Mouse (Mus musculus) forebrain, embryonic 10.5 days (tissue): ENCODE data around the gene Adam1a. TPM values are rescaled to one million over a fixed set of nuclear protein-coding genes. Genes with fewer than 3 reads are reported as not detected.

ENCODE experiments used
- DNase-seq: peaks from one replicate; pipeline ENCODE4 v3.0.0-alpha.2; 2017; ENCODE audit warnings: low spot score; ENCODE audit errors: extremely low spot score
- H3K27ac ChIP-seq: fragments of 300-500 bp; sonication (generic); 2 replicates; pipeline ENCODE4 v1.5.1; 2016; ENCODE audit warnings: mild to moderate bottlenecking
- H3K27me3 ChIP-seq: fragments of 300-500 bp; sonication (generic); 2 replicates; pipeline ENCODE4 v1.6.1; 2016; ENCODE audit warnings: mild to moderate bottlenecking; ENCODE audit not compliant: poor library complexity, severe bottlenecking
- H3K36me3 ChIP-seq: fragments of 300-500 bp; sonication (generic); replicated peaks from 2 replicates; pipeline ENCODE4 v1.6.1; 2016; ENCODE audit warnings: mild to moderate bottlenecking, moderate library complexity
- H3K4me1 ChIP-seq: fragments of 300-500 bp; sonication (generic); 2 replicates; pipeline ENCODE4 v1.6.1; 2016
- H3K4me3 ChIP-seq: fragments of 300-500 bp; sonication (generic); 2 replicates; pipeline ENCODE4 v1.5.1; 2016; ENCODE audit warnings: mild to moderate bottlenecking, moderate library complexity
- H3K9me3 ChIP-seq: fragments of 300-500 bp; sonication (generic); 2 replicates; pipeline ENCODE4 v1.6.1; 2016; ENCODE audit warnings: mild to moderate bottlenecking, moderate library complexity
- WGBS: fragments of 180-500 bp; shearing (Covaris S2); methylation state at CpG from one replicate; pipeline ENCODE4 v1.1.7; 2016; 5-methylcytosine and 5-hydroxymethylcytosine counted together
- polyA plus RNA-seq: library from polyadenylated mRNA; unstranded; fragments of >200 nt; fragmentation: Nextera tagmentation; extraction: Ambion mirVana; gene quantifications from 2 replicates; pipeline ENCODE4 v1.2.1, GENCODE M21; 2016

Adam1a gene
- polyA plus RNA-seq: 1.1 TPM in 2 replicates

DNA sequence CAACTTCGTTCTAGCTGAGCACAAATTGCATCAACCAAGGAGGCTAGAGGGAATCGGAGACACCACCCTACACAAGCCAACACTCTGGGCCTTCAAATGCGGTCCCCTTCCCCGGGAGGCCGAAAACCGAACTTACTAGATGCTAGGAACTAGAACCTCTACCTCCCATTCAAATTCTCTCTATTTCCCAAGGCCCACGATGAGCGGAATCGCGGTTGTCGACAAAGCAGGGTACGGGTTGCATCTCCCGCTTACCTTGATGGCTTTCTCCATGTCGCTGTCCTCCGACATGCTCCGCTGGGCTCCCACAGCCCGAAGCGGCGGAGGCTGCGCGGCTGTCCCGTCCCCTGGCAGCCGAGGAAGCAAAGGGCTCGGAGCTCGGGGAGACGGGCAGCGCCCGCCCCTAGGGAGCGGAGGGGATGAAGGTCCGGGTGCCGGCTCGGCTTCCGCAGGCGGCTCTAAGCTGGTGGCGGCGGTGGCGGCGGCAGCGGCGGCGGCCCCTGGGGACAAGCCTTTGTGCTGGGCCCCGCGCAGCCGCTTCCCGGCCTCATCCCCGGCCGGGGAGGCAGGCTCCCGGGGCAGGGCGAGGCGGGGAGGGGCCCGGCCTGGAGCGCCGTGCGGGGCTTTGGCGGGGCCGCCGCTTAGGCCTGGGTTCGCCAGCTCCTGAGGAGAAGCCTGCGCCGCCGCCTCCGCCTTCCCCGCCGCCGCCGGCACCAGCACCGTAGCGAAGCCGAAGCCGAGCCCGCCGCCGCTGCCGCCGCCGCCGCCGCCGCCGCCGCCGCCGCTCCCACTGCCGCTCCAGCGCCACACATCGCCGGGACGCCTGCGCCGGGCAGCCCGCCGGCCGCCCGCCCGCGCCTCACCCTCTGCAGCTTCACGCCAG lies at the start of gene Adam1a, which contains the start of gene Gm42878:
Gene Adam1a (minus strand): TSS at position 573 of the 883 bp plus-strand sequence.
Gene Gm42878 (minus strand): TSS at position 573 of the 883 bp plus-strand sequence.
- Histone ChIP-seq H3K9me3 (no peaks in the 10 kb centered on the region), H3K4me3 (peak within 1 kb of the TSS; percentile 100), H3K36me3 (peaks cover 4% of the 10 kb centered on the region), H3K27ac (peak within 1 kb of the TSS; percentile 99), H3K4me1 (peaks cover 34% of the 10 kb centered on the region), H3K27me3 (no peaks in the 10 kb centered on the region)
- peak; percentile 30 for DNase-seq
- 1% methylated on average over 92 of the region's 97 CpGs for WGBS

GRCm38 (mm10) chr5:121594714-121595313 lies 49.5 kb upstream of the Adam1a start:
- Histone ChIP-seq H3K4me1 (peaks cover 33% of the 10 kb centered on the region), H3K36me3 (no peaks in the 10 kb centered on the region), H3K4me3 (peak overlapping the region; percentile 86; the same call in 1 of the 2 replicates), H3K27me3 (peaks cover 7% of the 10 kb centered on the region), H3K27ac (no peak overlapping the region), H3K9me3 (no peaks in the 10 kb centered on the region)
- 89% methylated on average over 6 of the region's 6 CpGs for WGBS
- DNase-seq: no peak

- 4% methylated on average over 47 of the region's 47 CpGs for WGBS
- Histone ChIP-seq H3K4me1 (peaks cover 29% of the 10 kb centered on the region), H3K4me3 (peak within 1 kb of the TSS; percentile 86), H3K27me3 (peaks cover 7% of the 10 kb centered on the region), H3K9me3 (no peaks in the 10 kb centered on the region), H3K27ac (peak within 1 kb of the TSS; percentile 84), H3K36me3 (no peaks in the 10 kb centered on the region)
- DNase-seq: peak; percentile 82
Observed at GRCm38 (mm10) chr5:121593451-121594401, 48.4 kb upstream of the Adam1a start, which contains the start of gene Aldh2. TSS of gene Aldh2 (minus strand) at chr5:121593824.

GRCm38 (mm10) chr5:121592816-121593407 lies 47.6 kb upstream of the Adam1a start:
- 4% methylated on average over 33 of the region's 33 CpGs for WGBS
- DNase-seq: no peak
- peaks cover 26% of the 10 kb centered on the region for H3K4me1 ChIP-seq
- no peaks in the 10 kb centered on the region for H3K9me3 ChIP-seq
- H3K4me3 ChIP-seq: peak overlapping the region; percentile 86
- peak overlapping the region; percentile 84 for H3K27ac ChIP-seq
- H3K36me3 ChIP-seq: no peaks in the 10 kb centered on the region
- peaks cover 7% of the 10 kb centered on the region for H3K27me3 ChIP-seq

- H3K4me1 ChIP-seq: peaks cover 26% of the 10 kb centered on the region
- H3K27ac ChIP-seq: no peak overlapping the region
- H3K36me3 ChIP-seq: 0 out of 2 replicates have a peak, but pooled peaks cover 4% of the 10 kb centered on the region
- DNase-seq: no peak
- H3K4me3 ChIP-seq: peak overlapping the region; percentile 86
- peaks cover 7% of the 10 kb centered on the region for H3K27me3 ChIP-seq
- WGBS: 69% methylated on average over 11 of the region's 11 CpGs
- no peaks in the 10 kb centered on the region for H3K9me3 ChIP-seq
Observed at GRCm38 (mm10) chr5:121592064-121592815, 47.0 kb upstream of the Adam1a start.

- no peak overlapping the region for H3K27ac ChIP-seq
- no peaks in the 10 kb centered on the region for H3K9me3 ChIP-seq
- H3K4me1 ChIP-seq: peaks cover 26% of the 10 kb centered on the region
- no peak for DNase-seq
- no peak overlapping the region for H3K4me3 ChIP-seq
- 0 out of 2 replicates have a peak, but pooled peaks cover 4% of the 10 kb centered on the region for H3K36me3 ChIP-seq
- WGBS: 87% methylated on average over 11 of the region's 11 CpGs
- H3K27me3 ChIP-seq: peaks cover 7% of the 10 kb centered on the region
Observed at GRCm38 (mm10) chr5:121591417-121592063, 46.3 kb upstream of the Adam1a start.

GRCm38 (mm10) chr5:121589928-121590327 lies 44.6 kb upstream of the Adam1a start:
- no peak for DNase-seq
- H3K4me1 ChIP-seq: peaks cover 26% of the 10 kb centered on the region
- H3K9me3 ChIP-seq: no peaks in the 10 kb centered on the region
- 0 out of 2 replicates have a peak, but pooled peaks cover 4% of the 10 kb centered on the region for H3K36me3 ChIP-seq
- H3K27me3 ChIP-seq: peaks cover 7% of the 10 kb centered on the region
- H3K4me3 ChIP-seq: no peak overlapping the region
- H3K27ac ChIP-seq: no peak overlapping the region
- WGBS: 92% methylated on average over 6 of the region's 6 CpGs

GRCm38 (mm10) chr5:121586400-121587039 lies 41.2 kb upstream of the Adam1a start:
- Histone ChIP-seq H3K4me3 (no peak overlapping the region), H3K4me1 (peaks cover 8% of the 10 kb centered on the region), H3K36me3 (0 out of 2 replicates have a peak, but pooled peaks cover 4% of the 10 kb centered on the region), H3K27me3 (no peaks in the 10 kb centered on the region; the same call in 1 of the 2 replicates), H3K9me3 (no peaks in the 10 kb centered on the region), H3K27ac (no peak overlapping the region)
- no peak for DNase-seq
- WGBS: 80% methylated on average over 6 of the region's 6 CpGs

- 0 out of 2 replicates have a peak, but pooled peaks cover 4% of the 10 kb centered on the region for H3K36me3 ChIP-seq
- DNase-seq: no peak
- WGBS: 89% methylated on average over 5 of the region's 5 CpGs
- no peak overlapping the region for H3K4me3 ChIP-seq
- H3K27me3 ChIP-seq: no peaks in the 10 kb centered on the region
- H3K4me1 ChIP-seq: peaks cover 6% of the 10 kb centered on the region
- no peak overlapping the region for H3K27ac ChIP-seq
- no peaks in the 10 kb centered on the region for H3K9me3 ChIP-seq
Observed at GRCm38 (mm10) chr5:121585699-121586098, 40.4 kb upstream of the Adam1a start.

GRCm38 (mm10) chr5:121585005-121585404 lies 39.7 kb upstream of the Adam1a start:
- Histone ChIP-seq H3K4me3 (no peak overlapping the region), H3K9me3 (no peaks in the 10 kb centered on the region), H3K4me1 (peaks cover 6% of the 10 kb centered on the region), H3K36me3 (peaks cover 10% of the 10 kb centered on the region), H3K27ac (no peak overlapping the region), H3K27me3 (no peaks in the 10 kb centered on the region)
- 95% methylated on average over 10 of the region's 10 CpGs for WGBS
- no peak for DNase-seq
